Mouse (Mus musculus): Measurements from ENCODE around the gene Phkb. TPM values are rescaled to one million over a fixed set of nuclear protein-coding genes. Genes with fewer than 3 reads are reported as not detected.

Phkb gene
- total and polyA plus RNA-seq, 3 experiments: 14.1 to 18.6 TPM; not detected in 1

DNA sequence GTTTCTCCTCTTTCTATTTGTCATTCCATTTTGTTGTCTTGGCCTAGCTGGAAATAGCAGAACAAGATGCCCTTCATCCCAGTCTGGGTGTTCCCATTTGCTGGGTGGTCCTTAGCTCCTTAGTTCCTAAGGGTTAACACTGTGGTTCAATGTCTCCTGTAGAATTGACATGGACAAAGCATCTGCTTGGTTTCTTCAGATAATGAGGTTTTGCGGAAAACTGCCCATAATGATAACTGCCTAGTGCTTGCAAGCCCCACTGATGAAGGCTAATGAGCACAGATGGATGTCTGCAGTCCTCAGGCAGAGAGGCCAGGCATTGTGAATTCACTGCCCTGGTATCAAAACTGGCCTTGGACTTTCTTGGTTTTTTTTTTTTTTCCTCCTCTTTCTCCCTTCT is 155.2 kb downstream of the Phkb start:
- H3K4me1 ChIP-seq (ENCODE audit: control insufficient read depth in 1 of 2, insufficient read depth in 2 of 2, low read length in 2 of 2): peaks cover 7 to 8% of the 10 kb centered on the region in 2 experiments
- H3K27me3 ChIP-seq (ENCODE audit: control insufficient read depth in 1 of 2, insufficient read depth in 2 of 2, low read length in 2 of 2): no peaks in the 10 kb centered on the region
- no peak overlapping the region for H3K4me3 ChIP-seq (ENCODE audit: control insufficient read depth in 1 of 2, insufficient read depth in 1 of 2, low read depth in 2 of 2, low read length in 2 of 2)
- no peak overlapping the region for H3K9ac ChIP-seq (ENCODE audit: control insufficient read depth, low read depth, low read length, poor library complexity, severe bottlenecking)
- DNase-seq (ENCODE audit: low read depth, low spot score): no peak
- H3K9me3 ChIP-seq (replicated peaks; ENCODE audit: insufficient read depth, low read length): no peaks in the 10 kb centered on the region
- no peak for TF ChIP-seq ZNF384 (IDR thresholded peaks at IDR 0.05; ENCODE audit: low read depth, low read length)
- TF ChIP-seq CHD1 (IDR thresholded peaks at IDR 0.05; ENCODE audit: low read depth, low read length): no peak
- no peak for TF ChIP-seq NELFE (IDR thresholded peaks at IDR 0.05; ENCODE audit: low read depth, low read length)
- H3K36me3 ChIP-seq (ENCODE audit: control insufficient read depth in 1 of 2, insufficient read depth in 2 of 2, low read length in 2 of 2): peaks cover 0 to 14% of the 10 kb centered on the region in 2 experiments; a peak in 3 of 4 replicates
- H3K27ac ChIP-seq (ENCODE audit: control insufficient read depth, low read depth, low read length): no peak overlapping the region
- H3K79me2 ChIP-seq (ENCODE audit: control insufficient read depth, insufficient read depth, low read length, poor library complexity): no peaks in the 10 kb centered on the region

DNA sequence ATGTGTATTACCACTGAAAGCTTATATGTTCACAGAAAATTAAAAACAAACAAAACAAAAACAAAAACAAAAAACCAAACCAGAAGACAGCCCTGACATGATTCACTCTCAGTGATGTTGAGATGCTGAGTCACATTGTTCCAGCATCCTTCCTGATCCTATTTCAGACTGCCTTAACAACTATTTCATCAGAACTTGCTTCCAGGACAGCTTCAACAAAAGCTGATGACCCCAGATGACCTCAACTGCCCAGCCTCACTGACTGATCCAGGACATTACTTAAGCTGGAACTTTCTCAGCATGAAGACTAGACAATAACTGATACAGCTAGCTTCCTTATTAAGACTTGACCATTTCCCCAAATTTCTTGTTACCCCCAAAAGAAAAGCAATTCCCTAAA is 165.7 kb downstream of the Phkb start:
- H3K36me3 ChIP-seq (ENCODE audit: control insufficient read depth in 1 of 2, insufficient read depth in 2 of 2, low read length in 2 of 2): no peaks in the 10 kb centered on the region; a peak in 1 of 4 replicates
- no peaks in the 10 kb centered on the region for H3K9me3 ChIP-seq (replicated peaks; ENCODE audit: insufficient read depth, low read length)
- H3K4me3 ChIP-seq (ENCODE audit: control insufficient read depth in 1 of 2, insufficient read depth in 1 of 2, low read depth in 2 of 2, low read length in 2 of 2): no peak overlapping the region
- H3K27me3 ChIP-seq (ENCODE audit: control insufficient read depth in 1 of 2, insufficient read depth in 2 of 2, low read length in 2 of 2): no peaks in the 10 kb centered on the region
- no peaks in the 10 kb centered on the region for H3K4me1 ChIP-seq (ENCODE audit: control insufficient read depth in 1 of 2, insufficient read depth in 2 of 2, low read length in 2 of 2)
- no peak overlapping the region for H3K9ac ChIP-seq (ENCODE audit: control insufficient read depth, low read depth, low read length, poor library complexity, severe bottlenecking)
- DNase-seq (ENCODE audit: low read depth, low spot score): no peak
- no peak overlapping the region for H3K27ac ChIP-seq (ENCODE audit: control insufficient read depth, low read depth, low read length)
- no peaks in the 10 kb centered on the region for H3K79me2 ChIP-seq (ENCODE audit: control insufficient read depth, insufficient read depth, low read length, poor library complexity)
- no peak for TF ChIP-seq HCFC1 (IDR thresholded peaks at IDR 0.05; ENCODE audit: low read depth, low read length)
- TF ChIP-seq CTCF (IDR thresholded peaks at IDR 0.05 in 2 of 3, conservative IDR thresholded peaks at IDR 0.05 in 1 of 3; ENCODE audit: control insufficient read depth in 1 of 3, insufficient read depth in 1 of 3, low read depth in 2 of 3, low read length in 3 of 3, poor library complexity in 1 of 3, severe bottlenecking in 1 of 3): no peak

- H3K27ac ChIP-seq (ENCODE audit: control insufficient read depth, low read depth, low read length): no peak overlapping the region
- DNase-seq (ENCODE audit: low read depth, low spot score): no peak
- H3K36me3 ChIP-seq (ENCODE audit: control insufficient read depth in 1 of 2, insufficient read depth in 2 of 2, low read length in 2 of 2): peaks cover 0 to 4% of the 10 kb centered on the region in 2 experiments; a peak in 1 of 4 replicates
- TF ChIP-seq ETS1 (IDR thresholded peaks at IDR 0.05; ENCODE audit: low read depth, low read length): no peak
- no peak for TF ChIP-seq MYB (IDR thresholded peaks at IDR 0.05; ENCODE audit: low read depth, low read length)
- no peak for TF ChIP-seq TCF12 (IDR thresholded peaks at IDR 0.05; ENCODE audit: low read depth, low read length)
- no peak for TF ChIP-seq TBP (IDR thresholded peaks at IDR 0.05; ENCODE audit: low read depth, low read length)
- TF ChIP-seq TAL1 (IDR thresholded peaks at IDR 0.05; ENCODE audit: low read length): no peak
- TF ChIP-seq ZKSCAN1 (IDR thresholded peaks at IDR 0.05; ENCODE audit: low read depth, low read length): no peak
- no peaks in the 10 kb centered on the region for H3K27me3 ChIP-seq (ENCODE audit: control insufficient read depth in 1 of 2, insufficient read depth in 2 of 2, low read length in 2 of 2)
- H3K9me3 ChIP-seq (replicated peaks; ENCODE audit: insufficient read depth, low read length): no peaks in the 10 kb centered on the region
- no peaks in the 10 kb centered on the region for H3K4me1 ChIP-seq (ENCODE audit: control insufficient read depth in 1 of 2, insufficient read depth in 2 of 2, low read length in 2 of 2)
- no peak overlapping the region for H3K4me3 ChIP-seq (ENCODE audit: control insufficient read depth in 1 of 2, insufficient read depth in 1 of 2, low read depth in 2 of 2, low read length in 2 of 2)
- no peaks in the 10 kb centered on the region for H3K79me2 ChIP-seq (ENCODE audit: control insufficient read depth, insufficient read depth, low read length, poor library complexity)
- no peak overlapping the region for H3K9ac ChIP-seq (ENCODE audit: control insufficient read depth, low read depth, low read length, poor library complexity, severe bottlenecking)
These were observed 176.0 kb downstream of the Phkb start for GRCm38 (mm10) chr8:86016806-86017205.

All from MEL (cell line).